Mouse (Mus musculus) liver, embryonic 11.5 days (tissue): ENCODE data around the gene Bco2. TPM values are rescaled to one million over a fixed set of nuclear protein-coding genes. Genes with fewer than 3 reads are reported as not detected.

Experiments
- polyA plus RNA-seq: library from polyadenylated mRNA; unstranded; fragments of >200 nt; fragmentation: Nextera tagmentation; extraction: Ambion mirVana; gene quantifications from 2 replicates; pipeline ENCODE4 v1.2.1, GENCODE M21; 2014

Gene Bco2
- polyA plus RNA-seq, 1 experiment from 2014 or later, result 0.27 TPM

Other genes starting within 250 kb of the Bco2 start
- 310 and 407 TPM in 2 replicates for gene Rpl10-ps3, start 210.2 kb downstream of the Bco2 start, polyA plus RNA-seq
- gene Plet1, start 60.7 kb downstream of the Bco2 start, polyA plus RNA-seq, result 0.53 and 0.55 TPM in 2 replicates
- gene Pts, start 26.5 kb downstream of the Bco2 start, polyA plus RNA-seq, result 69.4 and 70.1 TPM in 2 replicates
- gene Il18, start 354 bp downstream of the Bco2 start, polyA plus RNA-seq, result 3.0 and 3.4 TPM in 2 replicates
- not detected in 2 replicates for gene Tex12, start 6.1 kb upstream of the Bco2 start, polyA plus RNA-seq
- gene Sdhd, start 48.6 kb upstream of the Bco2 start, polyA plus RNA-seq, result 503 and 533 TPM in 2 replicates
- 301 and 312 TPM in 2 replicates for gene Timm8b, start 48.7 kb upstream of the Bco2 start, polyA plus RNA-seq
- 3.3 and 4.2 TPM in 2 replicates for gene Pih1d2, start 62.1 kb upstream of the Bco2 start, polyA plus RNA-seq
- 16.2 and 20.1 TPM in 2 replicates for gene Nkapd1, start 62.3 kb upstream of the Bco2 start, polyA plus RNA-seq
- gene Dlat, start 104.6 kb upstream of the Bco2 start, polyA plus RNA-seq, result 77.3 and 83.7 TPM in 2 replicates
- gene Dixdc1, start 184.3 kb upstream of the Bco2 start, polyA plus RNA-seq, result 2.3 and 3.5 TPM in 2 replicates
- 2.6 and 4.5 TPM in 2 replicates for gene 2310030G06Rik, start 191.4 kb upstream of the Bco2 start, polyA plus RNA-seq
- gene Cryab, start 196.1 kb upstream of the Bco2 start, polyA plus RNA-seq, result 8.0 and 13.7 TPM in 2 replicates
- 1.3 and 2.3 TPM in 2 replicates for gene Hspb2, start 197.2 kb upstream of the Bco2 start, polyA plus RNA-seq
- gene Fdxacb1, start 213.1 kb upstream of the Bco2 start, polyA plus RNA-seq, result 15.7 and 16.0 TPM in 2 replicates
- gene Alg9, start 219.8 kb upstream of the Bco2 start, polyA plus RNA-seq, result 33.0 and 40.0 TPM in 2 replicates
- 16.2 and 17.5 TPM in 2 replicates for gene 1110032A03Rik, start 220.3 kb upstream of the Bco2 start, polyA plus RNA-seq